Mouse (Mus musculus) thymus, adult 2 months (tissue): ENCODE data around the gene Cep350. TPM values are rescaled to one million over a fixed set of nuclear protein-coding genes. Genes with fewer than 3 reads are reported as not detected.
A peak's percentile ranks its signal among the peaks of the same experiment; 100 is the strongest.

Experiments used
- DNase-seq: peaks from one replicate; pipeline ENCODE4 v3.0.0; 2021
- H3K27ac ChIP-seq: fragments of 200-500 bp; 2 replicates; pipeline ENCODE4 v1.5.1; 2012; ENCODE audit warnings: low read length, control low read depth; ENCODE audit not compliant: control insufficient read depth, insufficient read depth
- H3K27me3 ChIP-seq: fragments of 200-500 bp; 2 replicates; pipeline ENCODE4 v1.6.1; 2012; ENCODE audit warnings: mild to moderate bottlenecking, low read length, moderate library complexity, mixed read lengths; ENCODE audit not compliant: control insufficient read depth, insufficient read depth
- H3K36me3 ChIP-seq: fragments of 200-500 bp; 2 replicates; pipeline ENCODE4 v1.6.1; 2012; ENCODE audit warnings: mild to moderate bottlenecking, low read length, moderate library complexity; ENCODE audit not compliant: control insufficient read depth, insufficient read depth
- H3K4me1 ChIP-seq: fragments of 200-500 bp; replicated peaks from 2 replicates; pipeline ENCODE4 v1.6.1; 2012; ENCODE audit warnings: low read length; ENCODE audit not compliant: control insufficient read depth, insufficient read depth
- H3K4me3 ChIP-seq: fragments of 200-500 bp; 2 replicates; pipeline ENCODE4 v1.5.1; 2012; ENCODE audit warnings: mild to moderate bottlenecking, low read length, control low read depth, moderate library complexity; ENCODE audit not compliant: control insufficient read depth, insufficient read depth
- CTCF ChIP-seq: fragments of 200-500 bp; IDR thresholded peaks from 2 replicates; pipeline ENCODE4 v1.5.1; 2012; ENCODE audit warnings: mild to moderate bottlenecking, control low read depth, low read length, moderate library complexity, borderline replicate concordance; ENCODE audit not compliant: control insufficient read depth, poor library complexity, insufficient read depth; ENCODE audit errors: extremely low read depth
- POLR2A ChIP-seq: fragments of 200-500 bp; IDR thresholded peaks from 2 replicates; pipeline ENCODE4 v1.6.1; 2012; ENCODE audit warnings: mild to moderate bottlenecking, low read length, control low read depth, moderate library complexity; ENCODE audit not compliant: control insufficient read depth, poor library complexity, insufficient read depth; ENCODE audit errors: extremely low read depth
- WGBS: fragments of 180-500 bp; shearing (Covaris S2); methylation state at CpG from one replicate; pipeline ENCODE4 v1.1.7; 2018; 5-methylcytosine and 5-hydroxymethylcytosine counted together
- polyA plus RNA-seq: library from polyadenylated mRNA; depleted of rRNA; stranded (reverse); fragments of >200 nt; gene quantifications from 2 replicates; pipeline ENCODE4 v1.2.3, GENCODE M21; 2012; rRNA removed

Cep350 gene
- polyA plus RNA-seq, 1 experiment = 12.7 TPM

DNA sequence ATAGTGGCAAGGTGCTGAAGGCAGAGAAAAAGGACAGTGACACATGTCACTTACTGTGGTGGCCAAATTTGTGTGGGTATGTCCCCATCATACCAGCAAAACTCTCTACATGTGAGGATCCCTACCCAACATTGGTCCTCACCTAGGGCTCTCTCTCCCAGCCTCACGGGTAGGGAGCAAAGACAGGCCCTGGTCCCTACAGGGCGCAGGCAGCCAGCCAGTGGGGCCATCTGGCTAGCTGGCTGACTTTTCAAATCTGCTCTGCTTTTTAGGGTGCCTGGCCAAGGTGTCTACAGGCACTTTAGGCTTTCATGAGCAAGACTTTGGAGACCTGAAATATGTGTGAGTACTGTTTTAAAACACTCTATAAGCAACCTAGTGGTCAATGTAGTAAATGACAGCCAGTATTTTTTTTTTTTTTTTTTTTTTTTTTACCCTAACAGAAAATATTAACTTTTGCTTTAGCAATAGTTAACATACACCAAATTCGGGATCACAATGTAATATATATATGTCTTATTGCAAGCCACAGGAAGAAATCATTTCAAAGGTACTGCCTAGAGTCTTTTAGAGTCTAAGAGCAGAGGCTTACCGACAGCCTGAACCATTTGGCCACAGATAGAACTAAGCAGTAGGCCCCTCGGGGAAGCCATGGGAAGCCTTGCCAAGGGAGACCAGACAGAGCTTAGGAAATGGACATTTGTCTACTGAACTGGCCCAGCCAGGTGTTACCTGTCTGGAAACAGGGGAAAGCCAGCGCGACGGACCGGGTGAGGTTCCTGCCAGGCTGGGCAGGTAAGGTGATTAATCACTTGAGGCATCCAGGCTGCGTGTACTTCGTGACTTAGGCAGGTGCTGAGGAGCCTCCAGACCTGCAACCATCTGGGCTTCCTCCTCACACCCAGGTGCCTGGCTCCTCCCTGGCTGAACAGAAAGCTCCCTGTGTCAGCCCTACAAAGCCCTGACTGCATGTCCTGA lies 171.8 kb downstream of the Cep350 start:
- Histone ChIP-seq H3K4me1 (peaks cover 4% of the 10 kb centered on the region), H3K27ac (no peak overlapping the region), H3K4me3 (no peak overlapping the region), H3K27me3 (no peaks in the 10 kb centered on the region), H3K36me3 (0 out of 2 replicates have a peak, but pooled peaks cover 3% of the 10 kb centered on the region)
- no peak for DNase-seq
- WGBS = 94% methylated on average over 11 of the region's 11 CpGs
- no peak for TF ChIP-seq CTCF

DNA sequence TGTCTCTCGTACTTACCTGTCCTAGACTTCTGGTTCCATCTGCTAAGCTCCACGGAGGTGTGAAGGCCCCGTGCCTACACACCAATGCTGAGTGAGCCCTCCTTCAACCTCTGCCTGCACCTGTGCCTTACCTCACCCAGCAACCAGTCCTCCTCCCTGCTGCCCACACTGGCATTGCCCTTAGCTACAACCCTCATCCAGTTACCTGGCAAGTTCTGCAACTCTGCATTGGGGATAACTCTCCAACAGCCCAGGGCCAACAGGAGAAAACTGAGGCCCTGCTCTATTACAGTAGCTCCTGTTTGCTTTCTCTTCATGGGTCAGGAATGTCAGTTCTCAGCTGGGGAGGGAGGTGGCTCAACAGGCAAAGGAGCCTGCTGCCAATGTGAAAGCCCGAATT lies 175.1 kb downstream of the Cep350 start:
- peaks cover 4% of the 10 kb centered on the region for H3K4me1 ChIP-seq
- DNase-seq = no peak
- 0 out of 2 replicates have a peak, but pooled peaks cover 3% of the 10 kb centered on the region for H3K36me3 ChIP-seq
- no peak overlapping the region for H3K4me3 ChIP-seq
- H3K27ac ChIP-seq = no peak overlapping the region
- WGBS = 97% methylated on average over 4 of the region's 4 CpGs
- H3K27me3 ChIP-seq = no peaks in the 10 kb centered on the region
- TF ChIP-seq CTCF = no peak
- TF ChIP-seq POLR2A = no peak

DNA sequence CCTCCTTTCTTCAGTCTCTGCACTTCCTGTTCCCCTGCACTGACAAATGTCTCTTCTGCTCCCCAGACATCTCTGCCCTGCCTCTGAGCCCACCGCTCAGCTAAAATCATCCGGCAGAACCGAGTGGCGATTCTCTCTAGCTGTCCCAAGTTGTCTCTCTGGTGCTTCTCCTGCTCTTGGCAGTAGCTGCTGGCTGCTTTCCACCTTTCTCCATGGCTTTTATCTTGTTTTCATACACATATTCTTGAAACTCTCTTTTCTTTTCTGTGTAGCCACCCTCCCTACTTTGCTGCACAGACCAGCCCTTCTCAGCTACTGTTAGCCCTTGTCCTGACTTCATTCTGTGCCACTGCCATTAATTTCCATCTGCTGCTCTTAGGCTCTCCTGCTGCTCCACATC lies 175.6 kb downstream of the Cep350 start:
- Histone ChIP-seq H3K27me3 (no peaks in the 10 kb centered on the region), H3K27ac (peak overlapping the region; percentile 36; the same call in 1 of the 2 replicates), H3K4me1 (peaks cover 4% of the 10 kb centered on the region), H3K36me3 (no peaks in the 10 kb centered on the region), H3K4me3 (no peak overlapping the region)
- TF ChIP-seq POLR2A = no peak
- TF ChIP-seq CTCF = no peak
- WGBS = 83% methylated on average over 4 of the region's 4 CpGs
- DNase-seq = no peak

DNA sequence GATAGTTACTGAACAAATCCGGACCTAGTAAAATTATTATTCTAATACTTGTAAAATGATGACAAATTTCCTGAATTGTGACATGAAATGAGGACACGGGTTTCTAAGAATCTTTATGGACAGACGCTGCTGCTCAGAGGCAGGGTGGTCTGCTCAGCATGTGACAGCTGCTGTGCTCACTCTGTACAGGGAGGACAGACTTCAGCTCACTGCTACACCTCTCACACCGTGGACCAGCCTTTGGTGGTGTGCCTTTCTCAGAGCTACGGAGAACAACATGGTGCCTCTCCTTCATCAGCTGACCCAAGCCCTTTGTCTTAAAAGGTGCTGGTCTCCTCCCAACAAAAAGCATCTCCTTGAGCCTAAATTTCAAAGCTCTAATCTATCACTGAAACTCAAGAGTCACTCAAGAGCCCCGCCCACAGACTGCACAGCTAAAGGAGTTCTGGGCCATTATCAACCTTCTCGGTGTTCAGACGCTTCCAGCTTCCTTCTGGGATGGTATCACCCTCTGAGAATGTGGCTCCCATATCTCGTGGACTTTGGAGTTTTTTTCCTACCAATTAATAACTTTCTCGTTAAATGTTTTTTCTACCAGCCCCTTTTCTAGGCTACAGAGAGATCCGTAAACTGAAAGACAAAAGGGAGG lies 176.2 kb downstream of the Cep350 start:
- H3K36me3 ChIP-seq = no peaks in the 10 kb centered on the region
- H3K27me3 ChIP-seq = no peaks in the 10 kb centered on the region
- no peak for TF ChIP-seq CTCF
- no peak for TF ChIP-seq POLR2A
- DNase-seq = no peak
- peaks cover 4% of the 10 kb centered on the region for H3K4me1 ChIP-seq
- no peak overlapping the region for H3K4me3 ChIP-seq
- H3K27ac ChIP-seq = no peak overlapping the region
- 91% methylated on average over 11 of the region's 11 CpGs for WGBS

DNA sequence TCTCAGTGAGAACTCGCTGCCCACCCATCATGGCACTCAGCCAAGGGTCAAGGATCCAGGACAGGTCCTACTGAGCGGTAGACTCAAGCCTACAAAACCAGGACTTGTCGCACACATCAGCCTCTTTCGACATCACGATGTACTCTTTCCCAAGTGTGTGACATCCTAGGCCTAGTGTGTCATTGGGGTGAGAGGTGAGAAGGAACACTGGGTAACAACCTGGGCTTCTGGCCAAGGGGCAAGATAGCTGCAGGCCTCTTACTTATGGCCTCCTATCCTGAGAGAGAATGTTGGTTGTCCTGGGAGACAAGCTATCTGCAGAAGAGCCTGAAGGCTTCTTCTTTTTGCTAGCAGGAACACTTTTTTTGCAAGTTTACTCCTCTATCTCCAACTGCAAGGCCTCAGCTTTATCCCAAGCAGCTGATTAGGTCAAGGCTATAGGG lies 177.2 kb downstream of the Cep350 start:
- no peak for DNase-seq
- H3K27ac ChIP-seq = no peak overlapping the region
- TF ChIP-seq POLR2A (no peak), CTCF (no peak)
- no peak overlapping the region for H3K4me3 ChIP-seq
- WGBS = 97% methylated on average over 5 of the region's 5 CpGs
- peaks cover 4% of the 10 kb centered on the region for H3K4me1 ChIP-seq
- H3K27me3 ChIP-seq = no peaks in the 10 kb centered on the region
- H3K36me3 ChIP-seq = no peaks in the 10 kb centered on the region

Other genes starting within 250 kb of the Cep350 start
- gene Lhx4, start 221.6 kb downstream of the Cep350 start, polyA plus RNA-seq = 0.01 TPM in 1 of 2 replicates, not detected in the other
- gene Qsox1, start 160.4 kb downstream of the Cep350 start, polyA plus RNA-seq = 50.1 and 61.1 TPM in 2 replicates
- gene Tor1aip2, start 62.1 kb upstream of the Cep350 start, polyA plus RNA-seq = 105 and 107 TPM in 2 replicates
- 28.9 and 29.0 TPM in 2 replicates for gene Tor1aip1, start 63.2 kb upstream of the Cep350 start, polyA plus RNA-seq
- 0.18 and 0.23 TPM in 2 replicates for gene Fam163a, start 231.8 kb upstream of the Cep350 start, polyA plus RNA-seq